Comparison of ENCODE assay signal across 23 mouse cellular contexts in the genomic region with DNA sequence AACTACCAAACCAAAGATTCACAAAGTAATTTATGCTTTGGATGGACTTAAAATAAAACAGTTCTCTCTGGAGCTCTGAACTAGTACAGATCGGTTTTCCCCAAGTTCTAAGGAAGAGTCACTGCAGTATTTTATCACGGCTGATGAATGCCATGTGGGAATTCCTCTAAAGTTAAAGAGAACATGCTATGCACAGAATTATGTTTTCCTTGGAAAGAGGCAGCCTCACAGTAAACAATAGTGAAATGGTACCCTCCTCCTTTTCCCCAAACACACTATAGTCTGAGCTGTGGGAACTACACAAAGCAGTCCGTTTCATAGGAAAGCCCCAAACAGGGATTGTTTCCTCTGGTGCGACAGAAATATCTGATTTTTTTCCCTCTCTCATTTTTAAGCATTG.
DNase-seq lines count a peak whose midpoint lies in the region; ATAC-seq and TF ChIP-seq lines count a peak whose summit lies in the region.
"Had no signal": no experiment of that assay in that cellular context is flagged by ENCODE, and none has a peak within 500 bp of the region (broad histone marks: within the 10 kb centered on the region; RNA-seq: fewer than 3 reads in every experiment).

No protein-coding gene starts in this region.

- H3K4me3 ChIP-seq in kidney, embryonic 14.5 days (ENCODE audit: low read length): no peak overlapping the region
- H3K4me3 ChIP-seq in limb, embryonic 14.5 days (replicated peaks; ENCODE audit: low read length): no peak overlapping the region
- no peak overlapping the region for H3K4me3 ChIP-seq in limb, embryonic 10.5 days
- no peak overlapping the region for H3K4me3 ChIP-seq in embryonic facial prominence, embryonic 13.5 days
- H3K4me3 ChIP-seq in embryonic facial prominence, embryonic 14.5 days (ENCODE audit: low read depth, low read length): no peak overlapping the region
- H3K4me3 ChIP-seq: forebrain, embryonic 10.5 days; forebrain, embryonic 13.5 days; hindbrain, embryonic 12.5 days; hindbrain, embryonic 15.5 days had no signal

- no peak overlapping the region for H3K9ac ChIP-seq in kidney, embryonic 14.5 days (ENCODE audit: low read depth, low read length)
- no peak overlapping the region for H3K9ac ChIP-seq in limb, embryonic 14.5 days (ENCODE audit: low read depth, low read length, severe bottlenecking)
- no peak overlapping the region for H3K9ac ChIP-seq in embryonic facial prominence, embryonic 13.5 days
- no peak overlapping the region for H3K9ac ChIP-seq in embryonic facial prominence, embryonic 14.5 days (ENCODE audit: low read depth, low read length)
- H3K9ac ChIP-seq: forebrain, embryonic 13.5 days; hindbrain, embryonic 12.5 days; hindbrain, embryonic 15.5 days had no signal

- no peak for DNase-seq in kidney, postnatal 4 days
- DNase-seq in limb, embryonic 14.5 days (ENCODE audit: low spot score): peak; percentile 52
- DNase-seq in limb, embryonic 10.5 days (ENCODE audit: low spot score): no peak
- peak; percentile 76 for DNase-seq in embryonic facial prominence, embryonic 14.5 days (ENCODE audit: low spot score)
- no peak for DNase-seq in layer of hippocampus, postnatal 14 days (ENCODE audit: low spot score in 2 of 2)
- DNase-seq: adrenal gland, adult 2 months; adrenal gland, postnatal 14 days; cerebellum, adult 11 months; cerebellum, adult 8-10 months; cerebellum, postnatal 10 days; cerebellum, postnatal 36 days; gastrocnemius, postnatal 10 days; gastrocnemius, postnatal 36 days; heart, adult 11 months had no signal

- no peak for TF ChIP-seq POLR2A in limb, embryonic 14.5 days (IDR thresholded peaks at IDR 0.05; ENCODE audit: borderline replicate concordance, extremely low read depth, insufficient read depth, insufficient read length)

- WGBS in kidney, embryonic 14.5 days: 52% methylated on average over 4 of the region's 4 CpGs
- 55% methylated on average over 4 of the region's 4 CpGs for WGBS in limb, embryonic 14.5 days
- WGBS in limb, embryonic 10.5 days: 85% methylated on average over 4 of the region's 4 CpGs
- 22% methylated on average over 4 of the region's 4 CpGs for WGBS in embryonic facial prominence, embryonic 13.5 days
- WGBS in embryonic facial prominence, embryonic 14.5 days: 31% methylated on average over 4 of the region's 4 CpGs

- no peaks in the 10 kb centered on the region for H3K4me1 ChIP-seq in kidney, embryonic 14.5 days (ENCODE audit: control insufficient read depth, insufficient read depth, low read length)
- no peaks in the 10 kb centered on the region for H3K4me1 ChIP-seq in limb, embryonic 14.5 days (ENCODE audit: control insufficient read depth, insufficient read depth, low read length)
- no peaks in the 10 kb centered on the region for H3K4me1 ChIP-seq in limb, embryonic 10.5 days
- peaks cover 13% of the 10 kb centered on the region for H3K4me1 ChIP-seq in embryonic facial prominence, embryonic 13.5 days
- H3K4me1 ChIP-seq in embryonic facial prominence, embryonic 14.5 days (ENCODE audit: control insufficient read depth, insufficient read depth, low read length): no peaks in the 10 kb centered on the region
- H3K4me1 ChIP-seq: forebrain, embryonic 10.5 days; forebrain, embryonic 13.5 days; hindbrain, embryonic 12.5 days; hindbrain, embryonic 15.5 days had no signal

- peak; percentile 66; the same call in 1 of the 2 replicates for ATAC-seq in kidney, embryonic 14.5 days (ENCODE audit: low FRiP score, low TSS enrichment)
- no peak for ATAC-seq in limb, embryonic 14.5 days (ENCODE audit: low FRiP score, low read depth)
- ATAC-seq in embryonic facial prominence, embryonic 13.5 days (ENCODE audit: insufficient number of reproducible peaks, insufficient read depth, low FRiP score, low TSS enrichment, low read depth): no peak
- no peak for ATAC-seq in embryonic facial prominence, embryonic 14.5 days (ENCODE audit: low read depth)
- ATAC-seq: CD4-positive, CD25-positive, alpha-beta regulatory T cell, adult 4 months; forebrain, embryonic 13.5 days; forebrain, embryonic 16.5 days had no signal

- H3K36me3 ChIP-seq in kidney, embryonic 14.5 days (ENCODE audit: control insufficient read depth, insufficient read depth, low read length): no peaks in the 10 kb centered on the region
- no peaks in the 10 kb centered on the region for H3K36me3 ChIP-seq in limb, embryonic 14.5 days (ENCODE audit: control insufficient read depth, insufficient read depth, low read length)
- no peaks in the 10 kb centered on the region for H3K36me3 ChIP-seq in limb, embryonic 10.5 days
- no peaks in the 10 kb centered on the region for H3K36me3 ChIP-seq in embryonic facial prominence, embryonic 13.5 days
- no peaks in the 10 kb centered on the region for H3K36me3 ChIP-seq in embryonic facial prominence, embryonic 14.5 days (ENCODE audit: control insufficient read depth, insufficient read depth, low read length)
- H3K36me3 ChIP-seq: forebrain, embryonic 10.5 days; hindbrain, embryonic 12.5 days; hindbrain, embryonic 15.5 days had no signal

- H3K27me3 ChIP-seq in kidney, embryonic 14.5 days (ENCODE audit: control insufficient read depth, insufficient read depth, low read length): no peaks in the 10 kb centered on the region
- H3K27me3 ChIP-seq in limb, embryonic 14.5 days (ENCODE audit: control insufficient read depth, insufficient read depth, low read length): no peaks in the 10 kb centered on the region
- no peaks in the 10 kb centered on the region for H3K27me3 ChIP-seq in limb, embryonic 10.5 days (ENCODE audit: low read depth, poor library complexity, severe bottlenecking)
- no peaks in the 10 kb centered on the region for H3K27me3 ChIP-seq in embryonic facial prominence, embryonic 13.5 days
- H3K27me3 ChIP-seq in embryonic facial prominence, embryonic 14.5 days (replicated peaks; ENCODE audit: control insufficient read depth, insufficient read depth, low read length): no peaks in the 10 kb centered on the region
- H3K27me3 ChIP-seq: forebrain, embryonic 13.5 days; hindbrain, embryonic 12.5 days; hindbrain, embryonic 15.5 days had no signal

- no peak overlapping the region for H3K4me2 ChIP-seq in kidney, embryonic 14.5 days (replicated peaks; ENCODE audit: low read depth, low read length)
- no peak overlapping the region for H3K4me2 ChIP-seq in limb, embryonic 14.5 days (replicated peaks; ENCODE audit: low read depth, low read length, severe bottlenecking)
- H3K4me2 ChIP-seq in embryonic facial prominence, embryonic 13.5 days: no peak overlapping the region
- H3K4me2 ChIP-seq in embryonic facial prominence, embryonic 14.5 days (ENCODE audit: low read depth, low read length): no peak overlapping the region
- H3K4me2 ChIP-seq: forebrain, embryonic 13.5 days; heart, embryonic 11.5 days; hindbrain, embryonic 12.5 days; hindbrain, embryonic 15.5 days had no signal

- no peak overlapping the region for H3K27ac ChIP-seq in kidney, embryonic 14.5 days (ENCODE audit: low read depth, low read length)
- no peak overlapping the region for H3K27ac ChIP-seq in limb, embryonic 14.5 days (replicated peaks; ENCODE audit: low read depth, low read length)
- no peak overlapping the region for H3K27ac ChIP-seq in limb, embryonic 10.5 days
- peak overlapping the region; percentile 60; the same call in 1 of the 2 replicates for H3K27ac ChIP-seq in embryonic facial prominence, embryonic 13.5 days
- H3K27ac ChIP-seq in embryonic facial prominence, embryonic 14.5 days (replicated peaks; ENCODE audit: low read depth, low read length): peak overlapping the region; percentile 44; the same call in 1 of the 2 replicates
- H3K27ac ChIP-seq: forebrain, embryonic 10.5 days; forebrain, embryonic 13.5 days; hindbrain, embryonic 12.5 days; hindbrain, embryonic 15.5 days had no signal

- no peaks in the 10 kb centered on the region for H3K9me3 ChIP-seq in kidney, embryonic 14.5 days (ENCODE audit: control insufficient read depth, low read length)
- no peaks in the 10 kb centered on the region for H3K9me3 ChIP-seq in limb, embryonic 14.5 days (ENCODE audit: control insufficient read depth, low read length)
- H3K9me3 ChIP-seq in limb, embryonic 10.5 days (replicated peaks): no peaks in the 10 kb centered on the region
- no peaks in the 10 kb centered on the region for H3K9me3 ChIP-seq in embryonic facial prominence, embryonic 13.5 days
- H3K9me3 ChIP-seq in embryonic facial prominence, embryonic 14.5 days (ENCODE audit: control insufficient read depth, low read length): no peaks in the 10 kb centered on the region
- H3K9me3 ChIP-seq: forebrain, embryonic 10.5 days; forebrain, embryonic 13.5 days; hindbrain, embryonic 12.5 days; hindbrain, embryonic 15.5 days had no signal

Comparison
In these comparisons a context has a peak if more than half of its experiments do, and no peak if none do; other contexts are left out.
1. DNase-seq: peak in limb, embryonic 14.5 days (single experiment) and embryonic facial prominence, embryonic 14.5 days (single experiment); none in kidney, postnatal 4 days (0 of 2), limb, embryonic 10.5 days (single experiment) and layer of hippocampus, postnatal 14 days (0 of 2).
2. H3K27ac ChIP-seq: peak in embryonic facial prominence, embryonic 13.5 days (single experiment) and embryonic facial prominence, embryonic 14.5 days (single experiment); none in kidney, embryonic 14.5 days (single experiment), limb, embryonic 14.5 days (single experiment) and limb, embryonic 10.5 days (single experiment).